Mouse (Mus musculus) NIH3T3 (cell line): Measurements from ENCODE around the gene Tyw3.

Experiments
- DNase-seq: peaks from one replicate; pipeline ENCODE4 v3.0.0-alpha.2; 2012; ENCODE audit warnings: low read depth

Tyw3 gene

DNA sequence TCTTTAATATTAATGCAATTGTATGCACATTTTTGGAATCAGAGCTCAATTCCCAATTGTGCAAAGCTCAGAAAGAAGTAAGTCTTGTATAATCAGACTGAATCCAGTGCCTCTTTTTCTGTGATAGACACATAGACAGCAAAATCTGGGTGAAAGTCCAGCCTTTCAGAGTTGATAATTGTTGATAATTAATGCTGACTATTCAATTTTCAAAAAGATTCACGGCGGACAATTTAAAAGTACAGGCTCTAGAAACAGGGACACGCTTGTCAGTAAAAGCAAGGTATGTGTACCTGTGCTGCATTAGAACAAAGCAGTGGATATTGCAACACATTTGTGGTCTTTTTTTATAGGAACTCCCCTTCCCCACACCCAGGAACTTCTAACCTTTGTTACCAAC lies 34.7 kb downstream of the Tyw3 start:
- no peak for DNase-seq

DNA sequence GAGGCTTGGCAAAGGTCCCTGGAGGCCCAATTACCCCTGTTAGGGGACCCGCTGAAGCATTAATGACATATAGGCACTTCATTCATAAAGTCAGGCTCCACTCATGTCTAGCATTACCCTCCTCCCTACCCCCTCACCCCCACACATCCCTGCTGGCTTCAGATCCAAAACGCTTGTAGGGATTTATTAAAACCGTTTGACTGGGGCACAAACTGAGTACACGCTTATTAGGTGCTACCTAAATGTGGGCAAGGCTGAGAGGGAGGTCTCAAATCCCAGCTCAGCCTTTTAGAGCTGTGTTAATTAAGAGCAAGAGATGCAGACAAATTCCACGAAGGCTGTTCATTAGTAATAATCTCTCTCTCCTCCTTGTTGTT lies 45.9 kb downstream of the Tyw3 start:
- DNase-seq, result no peak

- no peak for DNase-seq
Measured at GRCm38 (mm10) chr3:154550326-154551034, 46.4 kb downstream of the Tyw3 start.

- no peak for DNase-seq
Measured at GRCm38 (mm10) chr3:154548868-154549301, 48.0 kb downstream of the Tyw3 start.

DNA sequence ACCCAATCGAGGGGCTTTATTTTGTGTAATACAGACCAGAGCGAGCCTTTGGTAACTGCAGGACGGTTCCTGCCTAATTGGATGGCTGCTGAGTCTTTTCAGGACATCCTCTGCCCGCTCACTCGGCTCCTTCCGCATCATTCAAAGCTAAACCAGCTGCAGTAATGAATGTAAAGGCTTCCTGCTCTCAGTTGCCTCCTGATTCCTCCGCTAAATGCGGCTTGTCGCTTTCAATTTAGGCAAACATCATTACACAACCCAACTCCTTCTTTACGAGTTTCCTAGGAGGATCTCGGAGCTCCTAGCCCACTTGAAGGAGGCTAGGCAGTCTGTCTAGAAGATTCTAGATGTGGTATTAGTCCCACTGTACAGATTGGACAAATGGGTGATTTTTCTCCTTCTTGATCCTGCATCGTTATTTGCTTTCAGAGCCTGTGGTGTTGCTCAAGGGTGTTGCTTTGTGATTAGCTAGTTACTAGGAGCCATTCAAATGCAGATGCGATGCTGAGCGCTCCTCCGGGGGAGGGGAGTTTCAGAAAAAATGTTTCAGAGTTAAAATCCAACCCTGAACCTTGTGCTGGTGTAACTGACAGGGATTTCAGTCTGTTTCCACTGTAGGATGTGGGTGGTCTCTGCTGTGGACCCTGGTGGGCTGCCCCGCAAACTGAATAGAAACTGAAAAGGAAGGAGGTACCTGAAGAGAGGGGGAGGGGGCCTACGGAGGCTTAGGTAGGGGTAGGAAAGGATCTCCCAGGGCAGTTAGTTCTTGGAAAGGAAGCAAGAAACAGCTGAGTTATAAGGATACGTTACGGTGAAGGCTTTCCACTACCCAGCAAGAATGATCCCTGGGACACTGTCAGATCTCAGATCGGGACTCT lies 49.1 kb downstream of the Tyw3 start:
- DNase-seq, result no peak

- DNase-seq, result no peak
Measured at GRCm38 (mm10) chr3:154546234-154546633, 50.7 kb downstream of the Tyw3 start.

- DNase-seq, result peak; percentile 75
Measured at GRCm38 (mm10) chr3:154540086-154540911, 56.6 kb downstream of the Tyw3 start.

DNA sequence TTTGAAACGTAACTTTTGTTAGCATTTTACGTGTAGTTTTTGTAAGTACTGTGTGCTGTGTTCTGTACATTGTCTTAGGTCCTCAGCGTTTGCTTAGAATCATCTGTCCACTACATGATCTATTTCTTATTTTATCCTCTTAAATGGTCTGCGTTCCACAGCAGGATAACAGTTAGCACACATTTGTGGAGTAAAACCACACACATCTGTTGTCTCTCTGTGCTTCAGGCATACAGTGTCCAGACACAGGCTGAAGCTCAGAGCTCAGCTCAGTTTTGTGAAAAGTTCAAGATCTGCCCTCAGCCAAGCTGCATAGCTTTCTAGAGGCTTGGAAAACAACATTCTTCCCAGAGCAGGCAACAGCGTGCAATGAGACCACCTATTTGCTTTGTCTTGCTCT lies 60.8 kb downstream of the Tyw3 start:
- no peak for DNase-seq

DNA sequence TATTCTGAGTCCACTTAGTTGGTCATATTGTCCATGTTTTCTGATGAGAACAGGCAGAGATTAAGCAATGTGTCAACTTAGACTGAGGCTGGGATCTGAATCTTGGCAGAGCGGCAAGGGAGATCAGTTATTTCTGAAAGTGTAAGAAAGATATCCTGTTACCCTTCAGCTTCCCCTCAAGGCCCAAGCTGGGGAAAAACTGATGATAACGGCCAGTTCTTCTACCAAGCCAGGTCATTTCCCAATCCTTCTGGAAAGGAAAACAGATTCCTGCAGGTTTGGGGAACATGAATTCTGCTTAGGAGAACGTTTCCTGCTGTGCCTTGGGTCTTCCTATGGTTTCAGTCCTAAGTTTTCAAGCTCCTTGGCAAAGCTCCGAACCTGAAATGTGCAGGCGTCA lies 63.7 kb downstream of the Tyw3 start:
- DNase-seq, result peak; percentile 57

DNA sequence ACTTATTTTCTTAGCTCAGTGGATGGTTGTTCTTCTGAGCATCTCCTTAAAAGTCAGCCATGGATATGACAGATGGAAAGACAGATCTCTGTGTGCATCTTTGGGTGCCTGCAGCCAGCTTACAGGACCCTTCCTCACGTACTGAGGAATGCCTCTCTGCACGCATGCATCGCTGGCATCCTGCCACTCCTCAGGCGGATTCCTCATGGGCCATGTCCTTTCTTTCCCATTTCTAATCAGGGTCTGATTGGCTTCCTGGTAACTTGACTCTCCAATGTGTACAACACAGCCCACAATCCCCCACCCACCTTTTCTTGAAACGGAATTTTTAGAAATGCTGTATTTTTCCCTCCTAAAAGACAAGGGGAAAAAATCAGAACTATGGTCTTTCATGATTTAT lies 67.9 kb downstream of the Tyw3 start:
- DNase-seq, result no peak

- peak; percentile 33 for DNase-seq
Measured at GRCm38 (mm10) chr3:154526610-154527009, 70.3 kb downstream of the Tyw3 start.
